Mouse (Mus musculus): ENCODE data around the gene Cfap44. TPM values are rescaled to one million over a fixed set of nuclear protein-coding genes. Genes with fewer than 3 reads are reported as not detected.

Cfap44 gene
- polyA plus RNA-seq, 1 experiment = not detected

DNA sequence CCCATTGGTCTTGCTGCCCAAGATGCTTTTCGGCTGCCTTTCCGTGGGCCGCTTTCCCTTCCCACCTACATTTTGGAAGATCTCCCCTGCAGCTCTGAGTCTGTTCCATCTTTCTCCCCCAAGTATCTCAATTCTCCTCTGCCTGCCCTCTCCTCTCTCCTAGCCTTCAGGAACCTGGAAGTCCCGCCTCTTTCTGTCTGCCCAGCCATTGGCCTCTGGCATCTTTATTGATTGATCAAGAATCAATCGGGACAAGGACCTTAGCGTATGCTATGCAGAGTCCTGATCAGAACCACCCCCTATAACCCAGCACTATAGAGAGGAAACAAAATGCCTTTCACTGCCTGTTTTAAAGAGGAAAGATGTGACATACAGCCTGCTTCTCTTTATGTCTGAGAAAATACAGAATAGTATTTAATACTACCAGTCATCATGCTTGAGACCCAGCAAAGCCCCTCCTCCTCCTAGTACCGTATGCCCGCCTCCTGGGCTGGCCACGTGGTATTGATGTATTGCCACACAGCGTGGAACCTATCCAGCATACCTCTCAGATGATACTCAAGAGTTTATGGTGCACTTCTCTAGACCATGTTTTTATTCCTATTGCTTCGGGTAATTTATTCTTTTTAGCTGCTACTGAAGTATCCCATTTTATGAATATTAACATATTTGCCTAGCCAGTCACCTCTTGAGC lies 81.2 kb downstream of the Cfap44 start:
- Histone ChIP-seq H3K4me1 (ENCODE audit: control insufficient read depth, insufficient read depth, low read length) (no peaks in the 10 kb centered on the region), H3K27ac (ENCODE audit: insufficient read depth, low read depth, low read length) (no peak overlapping the region), H3K4me3 (ENCODE audit: insufficient read depth, low read length) (no peak overlapping the region)
- TF ChIP-seq POLR2A (IDR thresholded peaks at IDR 0.05; ENCODE audit: borderline replicate concordance, low read depth, low read length) (no peak), CTCF (IDR thresholded peaks at IDR 0.05; ENCODE audit: low read depth, low read length) (no peak)

GRCm38 (mm10) chr16:44478767-44479166 lies 84.2 kb downstream of the Cfap44 start:
- TF ChIP-seq POLR2A (IDR thresholded peaks at IDR 0.05; ENCODE audit: borderline replicate concordance, low read depth, low read length) = no peak
- no peak for TF ChIP-seq CTCF (IDR thresholded peaks at IDR 0.05; ENCODE audit: low read depth, low read length)
- no peak overlapping the region for H3K27ac ChIP-seq (ENCODE audit: insufficient read depth, low read depth, low read length)
- no peaks in the 10 kb centered on the region for H3K4me1 ChIP-seq (ENCODE audit: control insufficient read depth, insufficient read depth, low read length)
- H3K4me3 ChIP-seq (ENCODE audit: insufficient read depth, low read length) = no peak overlapping the region

DNA sequence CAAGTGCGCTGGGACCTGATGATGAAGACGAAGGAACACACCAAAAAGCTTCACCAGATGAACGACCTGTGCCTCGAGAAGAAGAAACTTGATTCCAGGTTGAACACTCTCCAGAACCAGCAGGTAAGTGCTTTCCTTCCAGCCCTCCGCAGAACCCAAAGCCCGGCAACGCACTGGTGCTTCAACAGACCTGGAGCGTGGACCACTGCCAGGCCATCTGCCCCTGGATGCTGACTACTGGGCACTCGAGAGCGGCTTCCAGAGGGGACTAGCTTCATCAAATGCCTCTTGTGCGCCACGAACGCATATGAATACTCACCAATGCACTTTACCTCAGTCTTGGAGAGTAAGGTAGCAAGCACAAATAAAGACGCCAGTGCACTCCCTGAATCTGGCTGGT lies 85.3 kb downstream of the Cfap44 start:
- no peaks in the 10 kb centered on the region for H3K4me1 ChIP-seq (ENCODE audit: control insufficient read depth, insufficient read depth, low read length)
- H3K4me3 ChIP-seq (ENCODE audit: insufficient read depth, low read length) = no peak overlapping the region
- no peak for TF ChIP-seq CTCF (IDR thresholded peaks at IDR 0.05; ENCODE audit: low read depth, low read length)
- TF ChIP-seq POLR2A (IDR thresholded peaks at IDR 0.05; ENCODE audit: borderline replicate concordance, low read depth, low read length) = no peak
- no peak overlapping the region for H3K27ac ChIP-seq (ENCODE audit: insufficient read depth, low read depth, low read length)

DNA sequence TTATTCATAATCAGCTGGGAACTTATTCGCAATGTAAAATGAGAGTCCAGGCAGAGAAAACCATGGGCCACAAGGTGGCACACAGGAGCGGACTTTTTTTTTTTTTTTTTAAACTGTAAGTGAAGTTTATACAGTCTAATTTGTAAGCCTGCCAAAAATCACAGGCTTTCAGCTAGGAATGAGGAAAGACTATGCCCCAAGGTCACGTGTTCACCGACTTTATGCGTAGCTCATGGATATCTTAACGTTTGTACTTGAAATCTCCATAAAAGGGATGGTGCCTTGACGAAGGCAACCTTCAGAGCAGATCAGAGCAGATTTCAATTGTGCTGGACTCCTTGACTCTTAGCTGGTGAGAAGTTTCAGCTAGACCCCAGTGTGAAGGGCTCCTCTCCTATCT lies 86.0 kb downstream of the Cfap44 start:
- no peaks in the 10 kb centered on the region for H3K4me1 ChIP-seq (ENCODE audit: control insufficient read depth, insufficient read depth, low read length)
- TF ChIP-seq CTCF (IDR thresholded peaks at IDR 0.05; ENCODE audit: low read depth, low read length) (no peak), POLR2A (IDR thresholded peaks at IDR 0.05; ENCODE audit: borderline replicate concordance, low read depth, low read length) (no peak)
- H3K4me3 ChIP-seq (ENCODE audit: insufficient read depth, low read length) = no peak overlapping the region
- no peak overlapping the region for H3K27ac ChIP-seq (ENCODE audit: insufficient read depth, low read depth, low read length)

- H3K4me1 ChIP-seq (ENCODE audit: control insufficient read depth, insufficient read depth, low read length) = no peaks in the 10 kb centered on the region
- no peak overlapping the region for H3K27ac ChIP-seq (ENCODE audit: insufficient read depth, low read depth, low read length)
- H3K4me3 ChIP-seq (ENCODE audit: insufficient read depth, low read length) = no peak overlapping the region
- TF ChIP-seq POLR2A (IDR thresholded peaks at IDR 0.05; ENCODE audit: borderline replicate concordance, low read depth, low read length) = no peak
- TF ChIP-seq CTCF (IDR thresholded peaks at IDR 0.05; ENCODE audit: low read depth, low read length) = no peak
Measured at GRCm38 (mm10) chr16:44481599-44482593, 87.3 kb downstream of the Cfap44 start.

DNA sequence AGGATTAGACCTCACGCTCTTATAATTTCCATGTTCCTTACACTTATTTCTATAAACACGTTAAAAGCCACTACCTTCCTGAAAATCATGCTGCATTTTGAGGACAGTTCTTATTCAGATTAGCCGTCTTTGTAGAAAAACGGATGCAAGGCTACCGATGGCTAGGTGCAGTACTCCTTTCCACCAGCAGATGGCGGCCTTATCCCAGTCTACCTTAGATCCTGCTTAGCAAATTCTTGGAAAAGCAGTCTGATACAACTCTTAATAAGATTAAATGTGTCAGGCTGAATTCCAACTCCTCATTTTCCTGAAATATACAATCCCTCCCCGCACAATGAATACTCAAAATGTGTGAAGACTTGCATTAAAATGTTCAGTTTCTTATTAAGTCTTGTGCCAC lies 89.5 kb downstream of the Cfap44 start:
- H3K4me3 ChIP-seq (ENCODE audit: insufficient read depth, low read length) = no peak overlapping the region

DNA sequence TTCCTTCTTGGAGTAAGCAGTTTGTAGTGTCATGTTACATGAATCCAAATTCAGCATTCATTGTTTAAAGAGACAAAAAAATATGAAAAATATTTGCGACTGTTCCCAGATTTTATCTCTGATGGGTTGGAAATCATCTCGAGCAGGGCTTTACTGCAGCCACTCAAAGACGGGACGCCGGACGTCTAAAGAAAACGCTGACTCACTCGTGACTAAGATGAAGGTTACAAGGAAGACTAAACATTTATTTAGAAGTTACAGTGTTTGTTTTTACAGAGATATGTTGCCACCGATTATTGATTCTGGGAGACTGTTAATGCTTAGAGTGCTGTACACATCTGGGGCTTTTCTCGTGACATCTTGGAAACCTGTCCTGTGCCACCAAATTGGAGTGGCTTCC lies 90.2 kb downstream of the Cfap44 start:
- H3K27ac ChIP-seq (ENCODE audit: insufficient read depth, low read depth, low read length) = no peak overlapping the region
- TF ChIP-seq POLR2A (IDR thresholded peaks at IDR 0.05; ENCODE audit: borderline replicate concordance, low read depth, low read length) (no peak), CTCF (IDR thresholded peaks at IDR 0.05; ENCODE audit: low read depth, low read length) (no peak)
- H3K4me3 ChIP-seq (ENCODE audit: insufficient read depth, low read length) = no peak overlapping the region
- H3K4me1 ChIP-seq (ENCODE audit: control insufficient read depth, insufficient read depth, low read length) = no peaks in the 10 kb centered on the region

More for the DNA sequence above, 89.5 kb downstream of the Cfap44 start:
- peak; percentile 55; the same call in 1 of the 2 replicates for TF ChIP-seq CTCF (IDR thresholded peaks at IDR 0.05; ENCODE audit: low read depth, low read length)
- TF ChIP-seq POLR2A (IDR thresholded peaks at IDR 0.05; ENCODE audit: borderline replicate concordance, low read depth, low read length) = no peak
- H3K4me1 ChIP-seq (ENCODE audit: control insufficient read depth, insufficient read depth, low read length) = no peaks in the 10 kb centered on the region
- no peak overlapping the region for H3K27ac ChIP-seq (ENCODE audit: insufficient read depth, low read depth, low read length)

DNA sequence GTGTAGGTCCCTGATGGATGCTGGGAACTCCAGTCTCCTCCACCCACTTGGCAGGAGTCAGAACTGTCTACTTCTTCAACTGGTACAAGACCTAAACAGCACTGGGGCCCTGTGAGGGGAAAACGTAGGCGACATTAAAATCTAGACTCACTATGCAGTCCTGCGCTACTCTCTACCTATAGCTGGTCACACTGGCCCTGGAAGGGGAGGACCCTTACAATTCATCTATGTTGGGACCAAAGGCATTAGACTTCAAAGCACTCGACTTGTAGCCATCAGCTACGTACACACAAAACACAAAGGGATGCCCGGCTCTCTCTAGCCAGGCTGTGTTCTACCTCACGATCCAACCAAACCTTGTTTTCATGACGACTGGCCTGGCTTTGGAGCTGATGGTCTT lies 91.1 kb downstream of the Cfap44 start:
- Histone ChIP-seq H3K4me1 (ENCODE audit: control insufficient read depth, insufficient read depth, low read length) (no peaks in the 10 kb centered on the region), H3K4me3 (ENCODE audit: insufficient read depth, low read length) (no peak overlapping the region), H3K27ac (ENCODE audit: insufficient read depth, low read depth, low read length) (no peak overlapping the region)
- TF ChIP-seq CTCF (IDR thresholded peaks at IDR 0.05; ENCODE audit: low read depth, low read length) (no peak), POLR2A (IDR thresholded peaks at IDR 0.05; ENCODE audit: borderline replicate concordance, low read depth, low read length) (no peak)

GRCm38 (mm10) chr16:44486612-44487011 lies 92.0 kb downstream of the Cfap44 start:
- H3K4me1 ChIP-seq (ENCODE audit: control insufficient read depth, insufficient read depth, low read length) = no peaks in the 10 kb centered on the region
- no peak overlapping the region for H3K27ac ChIP-seq (ENCODE audit: insufficient read depth, low read depth, low read length)
- TF ChIP-seq POLR2A (IDR thresholded peaks at IDR 0.05; ENCODE audit: borderline replicate concordance, low read depth, low read length) (no peak), CTCF (IDR thresholded peaks at IDR 0.05; ENCODE audit: low read depth, low read length) (no peak)
- H3K4me3 ChIP-seq (ENCODE audit: insufficient read depth, low read length) = no peak overlapping the region

- TF ChIP-seq CTCF (IDR thresholded peaks at IDR 0.05; ENCODE audit: low read depth, low read length) (no peak), POLR2A (IDR thresholded peaks at IDR 0.05; ENCODE audit: borderline replicate concordance, low read depth, low read length) (no peak)
- Histone ChIP-seq H3K4me3 (ENCODE audit: insufficient read depth, low read length) (no peak overlapping the region), H3K4me1 (ENCODE audit: control insufficient read depth, insufficient read depth, low read length) (no peaks in the 10 kb centered on the region), H3K27ac (ENCODE audit: insufficient read depth, low read depth, low read length) (no peak overlapping the region)
Measured at GRCm38 (mm10) chr16:44487194-44487593, 92.6 kb downstream of the Cfap44 start.
